Mouse (Mus musculus) intestine, postnatal 0 days (tissue): ENCODE measurements at regions not wholly inside any gene's neighbourhood (a gene's known extent, or its start where the extent isn't known, plus 50 kb on each side); places are given as distances from the start of the nearest gene placed in this dataset.
"Not testable (repeated sequence)": the region's sequence is repeated elsewhere in the genome, so short reads cannot be mapped to it uniquely, and the experiment has no call there.

Source experiments
- ATAC-seq: fragments of 200-750 bp; cut with Nextera tagmentation; 2 replicates; pipeline ENCODE4 v1.8.0; 2017; ENCODE audit warnings: mild to moderate bottlenecking, moderate TSS enrichment, moderate library complexity
- H3K27ac ChIP-seq: fragments of 300-500 bp; sonication (generic); 2 replicates; pipeline ENCODE4 v1.5.1; 2014; ENCODE audit warnings: mild to moderate bottlenecking, low read depth, low read length, moderate library complexity
- H3K27me3 ChIP-seq: fragments of 300-500 bp; sonication (generic); replicated peaks from 2 replicates; pipeline ENCODE4 v1.6.1; 2014; ENCODE audit warnings: low read length, mixed read lengths; ENCODE audit not compliant: control insufficient read depth, insufficient read depth
- H3K36me3 ChIP-seq: fragments of 300-500 bp; sonication (generic); 2 replicates; pipeline ENCODE4 v1.6.1; 2014; ENCODE audit warnings: mild to moderate bottlenecking, moderate library complexity; ENCODE audit not compliant: control insufficient read depth, insufficient read depth
- H3K4me1 ChIP-seq: fragments of 300-500 bp; sonication (generic); replicated peaks from 2 replicates; pipeline ENCODE4 v1.6.1; 2014; ENCODE audit warnings: antibody characterized with exemption, low read length, mixed read lengths; ENCODE audit not compliant: control insufficient read depth, insufficient read depth
- H3K4me2 ChIP-seq: fragments of 300-500 bp; sonication (generic); replicated peaks from 2 replicates; pipeline ENCODE4 v1.6.1; 2014; ENCODE audit warnings: low read depth, mild to moderate bottlenecking, moderate library complexity
- H3K4me3 ChIP-seq: fragments of 300-500 bp; sonication (generic); 2 replicates; pipeline ENCODE4 v1.5.1; 2014; ENCODE audit warnings: low read depth, low read length
- H3K9ac ChIP-seq: fragments of 300-500 bp; sonication (generic); 2 replicates; pipeline ENCODE4 v1.6.1; 2014; ENCODE audit warnings: mild to moderate bottlenecking, low read depth, low read length
- H3K9me3 ChIP-seq: fragments of 300-500 bp; sonication (generic); 2 replicates; pipeline ENCODE4 v1.6.1; 2016; ENCODE audit warnings: mixed run types; ENCODE audit not compliant: control insufficient read depth
- CTCF ChIP-seq: sonication (generic); IDR thresholded peaks from 2 replicates; pipeline ENCODE4 v1.5.1; 2016; ENCODE audit warnings: low read depth, mild to moderate bottlenecking, control low read depth, antibody characterized with exemption, moderate library complexity
- WGBS: fragments of 180-500 bp; shearing (Covaris S2); extraction: QIAGEN DNeasy Blood & Tissue Kit; methylation state at CpG from one replicate; pipeline ENCODE4 v1.1.7; 2014; 5-methylcytosine and 5-hydroxymethylcytosine counted together

DNA sequence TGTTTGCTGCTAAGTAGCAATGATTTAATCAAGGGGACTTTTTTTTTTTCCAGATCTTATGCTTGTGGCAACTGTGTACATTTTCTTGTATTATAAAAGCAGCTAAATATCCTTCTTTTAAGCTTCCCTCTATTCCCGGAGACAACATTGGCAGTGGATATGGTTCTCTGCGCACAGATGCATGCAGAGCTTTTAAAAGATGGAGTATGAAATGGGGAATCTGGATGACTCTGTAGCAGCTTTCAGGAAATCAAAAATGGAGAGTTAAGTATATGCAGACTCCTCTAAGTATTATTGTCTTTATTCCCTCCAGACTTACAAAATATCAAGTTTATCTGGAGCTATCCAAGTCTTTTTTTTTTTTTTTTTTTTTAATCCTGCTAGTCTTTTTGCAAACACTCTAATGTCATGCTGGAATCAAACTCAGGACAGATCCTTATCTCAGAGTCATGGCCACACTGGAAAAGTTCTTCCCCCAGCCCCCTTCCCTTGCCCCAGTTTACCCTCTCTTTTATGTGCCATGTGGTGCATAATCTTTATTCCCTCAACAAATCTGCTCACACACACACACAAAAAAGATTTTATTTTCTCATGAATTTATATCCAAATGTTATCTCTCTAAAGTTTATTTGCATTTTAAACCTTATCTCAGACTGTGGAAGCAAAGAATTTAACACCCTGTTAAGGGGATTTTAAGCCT, 1080.3 kb upstream of the Cdh6 start:
- no peak overlapping the region for H3K4me3 ChIP-seq
- no peak for ATAC-seq
- WGBS, result 89% methylated on average over 2 of the region's 2 CpGs
- no peak overlapping the region for H3K4me2 ChIP-seq
- H3K4me1 ChIP-seq, result no peaks in the 10 kb centered on the region
- no peaks in the 10 kb centered on the region for H3K27me3 ChIP-seq
- no peak overlapping the region for H3K27ac ChIP-seq
- no peak for TF ChIP-seq CTCF
- no peaks in the 10 kb centered on the region for H3K9me3 ChIP-seq
- H3K36me3 ChIP-seq, result no peaks in the 10 kb centered on the region
- no peak overlapping the region for H3K9ac ChIP-seq

DNA sequence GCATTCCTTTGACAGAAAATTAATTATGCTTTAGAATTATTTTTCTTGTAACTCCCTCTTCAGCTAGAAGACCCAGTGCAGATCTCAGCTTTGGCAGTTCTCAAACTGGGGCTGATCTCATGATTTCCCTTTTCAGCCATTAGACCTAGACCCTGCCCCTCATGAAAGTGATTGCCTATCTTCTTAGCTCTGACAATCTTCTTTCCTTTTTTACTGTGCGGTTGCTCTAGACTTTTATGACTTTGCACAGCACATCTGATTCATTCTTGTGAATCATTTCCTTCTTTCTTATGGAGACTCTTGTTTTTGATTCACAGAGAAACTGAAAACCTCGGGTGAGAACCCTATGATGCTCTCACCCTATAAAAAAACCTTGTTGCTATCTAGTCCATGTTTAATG, 1078.3 kb upstream of the Cdh6 start:
- no peaks in the 10 kb centered on the region for H3K36me3 ChIP-seq
- no peaks in the 10 kb centered on the region for H3K27me3 ChIP-seq
- H3K4me1 ChIP-seq, result no peaks in the 10 kb centered on the region
- H3K27ac ChIP-seq, result no peak overlapping the region
- 48% methylated on average over 2 of the region's 2 CpGs for WGBS
- no peaks in the 10 kb centered on the region for H3K9me3 ChIP-seq
- no peak for ATAC-seq
- no peak overlapping the region for H3K4me2 ChIP-seq
- TF ChIP-seq CTCF, result no peak
- no peak overlapping the region for H3K9ac ChIP-seq
- H3K4me3 ChIP-seq, result no peak overlapping the region

- ATAC-seq, result no peak
- Histone ChIP-seq H3K9ac (no peak overlapping the region), H3K27ac (no peak overlapping the region), H3K36me3 (no peaks in the 10 kb centered on the region), H3K27me3 (no peaks in the 10 kb centered on the region), H3K9me3 (no peaks in the 10 kb centered on the region), H3K4me2 (no peak overlapping the region), H3K4me3 (no peak overlapping the region), H3K4me1 (no peaks in the 10 kb centered on the region)
- TF ChIP-seq CTCF, result no peak
- 91% methylated on average over 8 of the region's 8 CpGs for WGBS
These were observed 1041.8 kb upstream of the Cdh6 start for GRCm38 (mm10) chr15:14215236-14215635.

DNA sequence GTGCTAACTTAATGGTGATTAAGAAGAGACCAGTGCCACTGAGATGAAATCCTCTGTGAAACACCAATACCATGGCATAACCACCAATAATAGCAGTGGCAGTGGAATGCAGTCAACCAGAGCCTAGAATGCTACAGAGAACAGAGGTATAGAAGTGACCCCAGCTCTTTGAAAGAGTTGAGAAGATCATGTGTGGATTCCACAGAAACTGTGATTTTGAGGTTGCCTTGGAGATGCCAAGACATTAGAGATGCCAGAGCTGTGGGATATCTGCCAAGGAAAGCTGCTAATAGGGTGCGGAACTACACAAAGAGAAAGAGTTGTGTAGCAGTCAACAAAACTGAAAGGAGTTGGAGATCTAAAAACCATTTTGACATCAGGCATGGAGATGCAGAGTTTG, 1041.3 kb upstream of the Cdh6 start:
- H3K36me3 ChIP-seq, result no peaks in the 10 kb centered on the region
- no peak overlapping the region for H3K4me3 ChIP-seq
- no peak overlapping the region for H3K4me2 ChIP-seq
- H3K27ac ChIP-seq, result no peak overlapping the region
- TF ChIP-seq CTCF, result no peak
- no peaks in the 10 kb centered on the region for H3K27me3 ChIP-seq
- no peak overlapping the region for H3K9ac ChIP-seq
- no peak for ATAC-seq
- H3K9me3 ChIP-seq, result no peaks in the 10 kb centered on the region
- H3K4me1 ChIP-seq, result no peaks in the 10 kb centered on the region
- WGBS, result 94% methylated on average over 1 of the region's 1 CpGs

GRCm38 (mm10) chr15:14177523-14177922, 1004.0 kb upstream of the Cdh6 start:
- Histone ChIP-seq H3K9ac (no peak overlapping the region), H3K27ac (no peak overlapping the region), H3K4me2 (no peak overlapping the region), H3K9me3 (no peaks in the 10 kb centered on the region), H3K4me1 (no peaks in the 10 kb centered on the region), H3K27me3 (no peaks in the 10 kb centered on the region), H3K36me3 (no peaks in the 10 kb centered on the region), H3K4me3 (no peak overlapping the region)
- TF ChIP-seq CTCF, result no peak
- 92% methylated on average over 2 of the region's 2 CpGs for WGBS
- no peak for ATAC-seq

GRCm38 (mm10) chr15:14137402-14137801, 963.9 kb upstream of the Cdh6 start:
- no peaks in the 10 kb centered on the region for H3K36me3 ChIP-seq
- no peak for ATAC-seq
- H3K4me3 ChIP-seq, result no peak overlapping the region
- no peaks in the 10 kb centered on the region for H3K4me1 ChIP-seq
- no peak overlapping the region for H3K4me2 ChIP-seq
- H3K9me3 ChIP-seq, result no peaks in the 10 kb centered on the region
- no peak overlapping the region for H3K9ac ChIP-seq
- no peak overlapping the region for H3K27ac ChIP-seq
- no peak for TF ChIP-seq CTCF
- H3K27me3 ChIP-seq, result no peaks in the 10 kb centered on the region

DNA sequence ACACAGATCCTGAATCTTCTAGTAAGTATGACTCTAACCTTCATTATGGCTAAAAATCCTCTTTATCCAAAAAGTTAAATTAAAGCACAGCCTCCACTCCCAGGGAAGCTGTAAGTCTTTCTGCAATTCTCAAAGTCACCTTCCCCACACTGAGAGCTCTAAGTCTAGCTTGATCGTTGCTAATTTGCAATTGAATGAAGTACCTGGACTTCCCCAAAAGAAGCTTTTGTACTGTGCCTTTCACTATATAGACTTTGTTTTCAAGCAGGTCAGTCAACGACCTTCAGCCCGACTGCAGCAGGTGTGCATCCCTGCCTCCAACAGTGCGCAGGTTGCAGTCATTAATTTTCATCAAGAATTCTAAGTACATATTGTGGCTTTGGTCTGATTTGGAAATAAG, 950.4 kb upstream of the Cdh6 start:
- WGBS, result 83% methylated on average over 4 of the region's 4 CpGs
- TF ChIP-seq CTCF, result no peak
- Histone ChIP-seq H3K27ac (no peak overlapping the region), H3K36me3 (no peaks in the 10 kb centered on the region), H3K4me3 (no peak overlapping the region), H3K9me3 (no peaks in the 10 kb centered on the region), H3K4me1 (no peaks in the 10 kb centered on the region), H3K4me2 (no peak overlapping the region), H3K9ac (no peak overlapping the region), H3K27me3 (no peaks in the 10 kb centered on the region)
- ATAC-seq, result no peak

DNA sequence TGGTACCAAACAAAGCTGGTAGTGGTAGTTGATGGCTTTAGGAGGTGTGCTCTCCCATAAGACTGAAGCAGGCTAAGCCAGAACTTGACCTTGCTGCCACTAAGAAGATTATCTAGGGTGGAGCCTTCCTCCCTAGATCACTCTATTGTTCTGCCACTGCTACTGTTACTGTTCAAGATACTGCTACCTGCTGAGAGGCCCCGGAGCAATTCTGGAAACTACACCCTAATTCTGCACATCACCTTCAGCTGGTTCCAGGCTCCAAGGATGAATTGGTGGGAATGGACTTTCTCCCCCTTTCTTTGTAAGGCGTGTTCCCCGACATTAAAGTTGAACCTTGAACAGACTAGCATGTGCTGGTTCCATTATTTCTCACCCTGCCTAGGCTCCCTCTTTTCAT, 944.8 kb upstream of the Cdh6 start:
- WGBS, result 86% methylated on average over 3 of the region's 3 CpGs
- not testable (repeated sequence) for ATAC-seq, H3K27me3 ChIP-seq

More for the DNA sequence above, 944.8 kb upstream of the Cdh6 start:
- not testable (repeated sequence) for H3K9me3 ChIP-seq, H3K4me3 ChIP-seq, H3K4me1 ChIP-seq, H3K36me3 ChIP-seq, H3K4me2 ChIP-seq, H3K27ac ChIP-seq, H3K9ac ChIP-seq
